Mouse (Mus musculus) liver, embryonic 14.5 days (tissue): ENCODE results near the gene Ddx27.

ENCODE experiments used
- CTCF ChIP-seq: IDR thresholded peaks from 2 replicates; pipeline ENCODE4 v1.5.1; 2016; ENCODE audit warnings: antibody characterized with exemption, low read depth, control low read depth
- EP300 ChIP-seq: IDR thresholded peaks from 2 replicates; pipeline ENCODE4 v1.6.1; 2016; ENCODE audit warnings: antibody characterized with exemption, low read depth

- TF ChIP-seq CTCF (no peak), EP300 (no peak)
Measured at GRCm38 (mm10) chr2:167064601-167065295, 49.8 kb downstream of the Ddx27 start.
